Mouse (Mus musculus) megakaryocyte, embryonic 14.5 days (primary cell): ENCODE measurements around the gene Ndufa8.

ENCODE experiments used
- FLI1 ChIP-seq: IDR thresholded peaks from 2 replicates; pipeline ENCODE4 v1.6.1; 2012; ENCODE audit warnings: low read length, inconsistent platforms, mixed read lengths
- GATA1 ChIP-seq: IDR thresholded peaks from 3 replicates; pipeline ENCODE4 v1.6.1; 2012; ENCODE audit warnings: mixed read lengths, low read length, inconsistent platforms, borderline replicate concordance

GRCm38 (mm10) chr2:36013010-36013409, 36.2 kb downstream of the Ndufa8 start:
- no peak for TF ChIP-seq GATA1
- TF ChIP-seq FLI1 = no peak
